Mouse (Mus musculus): Measurements from ENCODE around the gene Olig2. TPM values are rescaled to one million over a fixed set of nuclear protein-coding genes. Genes with fewer than 3 reads are reported as not detected.
A peak's percentile ranks its signal among the peaks of the same experiment; 100 is the strongest.

The Olig2 gene
- total and polyA plus RNA-seq, 2 experiments from 2014 or later, result 16.0 to 58.7 TPM

DNA sequence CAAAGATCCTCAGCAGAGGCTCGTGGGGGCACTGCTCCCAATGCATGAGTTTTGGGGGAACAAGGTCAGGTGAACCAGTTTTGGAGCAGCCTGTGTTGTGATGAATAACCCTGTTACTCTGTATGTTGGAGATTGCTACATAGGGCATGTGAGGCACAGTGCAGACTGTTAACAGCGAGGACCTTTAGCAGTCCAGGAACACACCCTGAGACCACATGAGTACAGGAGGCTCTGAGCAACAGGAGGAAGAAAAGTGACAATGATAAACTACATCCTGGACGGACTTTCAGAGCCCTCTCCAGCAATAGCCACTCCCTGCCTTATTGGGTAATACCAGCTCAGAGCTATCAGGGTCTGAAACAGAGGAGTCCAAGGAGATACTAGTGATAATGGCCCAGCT lies 33.7 kb downstream of the Olig2 start:
- no peak for TF ChIP-seq CTCF (IDR thresholded peaks at IDR 0.05; ENCODE audit: low read depth)
- ATAC-seq (no peak), DNase-seq (ENCODE audit: low spot score) (no peak)
- Histone ChIP-seq H3K4me1 (ENCODE audit: insufficient read depth, low read length) (no peaks in the 10 kb centered on the region), H3K9me3 (ENCODE audit: low read length) (no peaks in the 10 kb centered on the region), H3K9ac (replicated peaks; ENCODE audit: low read length) (no peak overlapping the region), H3K36me3 (ENCODE audit: insufficient read depth, low read length) (no peaks in the 10 kb centered on the region), H3K27ac (no peak overlapping the region), H3K27me3 (ENCODE audit: insufficient read depth, low read length) (peaks cover 44% of the 10 kb centered on the region), H3K4me2 (ENCODE audit: low read depth, low read length) (no peak overlapping the region), H3K4me3 (ENCODE audit: low read length) (no peak overlapping the region)
- WGBS, result 70% methylated on average over 3 of the region's 3 CpGs

DNA sequence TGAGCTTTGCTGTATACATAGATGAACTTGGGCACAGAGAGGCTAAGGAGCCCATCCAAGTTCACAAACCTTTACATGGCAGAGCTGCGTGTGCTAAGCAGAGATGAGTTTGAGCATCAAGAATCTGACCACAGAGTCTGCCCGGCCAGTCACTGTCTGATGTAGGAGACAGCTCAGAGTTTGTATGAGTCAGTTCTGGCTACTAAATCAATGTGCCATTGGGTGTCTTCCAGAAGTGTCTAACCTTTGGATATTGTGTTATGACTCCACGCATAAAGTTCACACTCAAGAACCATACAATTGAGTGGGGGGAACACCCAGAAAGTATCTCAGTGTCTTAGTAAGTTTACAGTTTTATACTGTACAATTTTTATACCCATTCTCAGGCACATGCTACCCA lies 35.6 kb downstream of the Olig2 start:
- no peaks in the 10 kb centered on the region for H3K9me3 ChIP-seq (ENCODE audit: low read length)
- TF ChIP-seq CTCF (IDR thresholded peaks at IDR 0.05; ENCODE audit: low read depth), result no peak
- H3K4me1 ChIP-seq (ENCODE audit: insufficient read depth, low read length), result no peaks in the 10 kb centered on the region; the same call in 1 of the 2 replicates
- no peaks in the 10 kb centered on the region for H3K36me3 ChIP-seq (ENCODE audit: insufficient read depth, low read length)
- no peak overlapping the region for H3K9ac ChIP-seq (replicated peaks; ENCODE audit: low read length)
- ATAC-seq (no peak), DNase-seq (ENCODE audit: low spot score) (no peak)
- H3K4me2 ChIP-seq (ENCODE audit: low read depth, low read length), result no peak overlapping the region
- 93% methylated on average over 3 of the region's 3 CpGs for WGBS
- H3K27ac ChIP-seq, result no peak overlapping the region
- no peak overlapping the region for H3K4me3 ChIP-seq (ENCODE audit: low read length)
- H3K27me3 ChIP-seq (ENCODE audit: insufficient read depth, low read length), result peaks cover 46% of the 10 kb centered on the region

DNA sequence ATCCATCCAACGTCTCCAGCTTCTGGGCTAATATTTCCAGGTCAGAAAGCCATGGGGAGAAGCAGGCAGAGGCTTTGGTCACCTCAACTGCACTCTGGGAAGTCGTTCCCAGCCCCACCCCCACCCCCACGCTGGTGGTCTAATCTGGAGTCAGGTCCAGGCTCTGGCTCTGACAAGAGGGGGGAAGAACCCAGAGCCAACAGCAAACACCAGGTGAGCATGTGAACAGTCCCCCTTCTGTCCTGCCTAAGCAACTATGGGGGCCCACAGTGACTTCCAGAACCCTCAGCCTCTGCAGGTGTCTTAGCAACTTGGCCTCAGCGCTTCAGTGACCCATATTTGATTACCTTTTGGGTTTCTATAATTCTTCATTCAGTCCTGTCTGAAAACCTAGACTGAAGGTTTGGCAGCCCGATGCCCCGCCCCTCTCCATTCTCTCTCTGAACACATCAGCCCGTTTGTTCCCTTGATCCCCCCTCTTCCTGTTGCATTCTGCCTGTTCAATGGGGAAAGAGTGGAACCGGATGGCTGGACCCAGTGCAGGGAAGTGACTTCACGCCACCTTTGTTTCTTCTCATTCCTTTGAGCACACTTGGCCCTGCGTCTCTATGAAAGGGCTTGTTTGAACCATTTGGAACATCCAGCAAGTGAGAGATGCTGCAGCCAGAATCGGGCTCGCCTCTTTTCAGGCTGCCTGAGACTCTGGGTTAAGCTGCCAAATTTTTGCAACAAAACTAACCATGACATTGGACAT lies 37.4 kb downstream of the Olig2 start:
- H3K4me1 ChIP-seq (ENCODE audit: insufficient read depth, low read length), result no peaks in the 10 kb centered on the region; the same call in 1 of the 2 replicates
- H3K9ac ChIP-seq (replicated peaks; ENCODE audit: low read length), result no peak overlapping the region
- DNase-seq (ENCODE audit: low spot score) (peak; percentile 81), ATAC-seq (peak; percentile 89)
- WGBS, result 25% methylated on average over 12 of the region's 12 CpGs
- H3K4me2 ChIP-seq (ENCODE audit: low read depth, low read length), result no peak overlapping the region
- H3K27me3 ChIP-seq (ENCODE audit: insufficient read depth, low read length), result peaks cover 41% of the 10 kb centered on the region
- TF ChIP-seq CTCF (IDR thresholded peaks at IDR 0.05; ENCODE audit: low read depth), result no peak
- no peaks in the 10 kb centered on the region for H3K36me3 ChIP-seq (ENCODE audit: insufficient read depth, low read length)
- H3K27ac ChIP-seq, result peak overlapping the region; percentile 60; the same call in 1 of the 2 replicates
- H3K9me3 ChIP-seq (ENCODE audit: low read length), result no peaks in the 10 kb centered on the region
- H3K4me3 ChIP-seq (ENCODE audit: low read length), result no peak overlapping the region

DNA sequence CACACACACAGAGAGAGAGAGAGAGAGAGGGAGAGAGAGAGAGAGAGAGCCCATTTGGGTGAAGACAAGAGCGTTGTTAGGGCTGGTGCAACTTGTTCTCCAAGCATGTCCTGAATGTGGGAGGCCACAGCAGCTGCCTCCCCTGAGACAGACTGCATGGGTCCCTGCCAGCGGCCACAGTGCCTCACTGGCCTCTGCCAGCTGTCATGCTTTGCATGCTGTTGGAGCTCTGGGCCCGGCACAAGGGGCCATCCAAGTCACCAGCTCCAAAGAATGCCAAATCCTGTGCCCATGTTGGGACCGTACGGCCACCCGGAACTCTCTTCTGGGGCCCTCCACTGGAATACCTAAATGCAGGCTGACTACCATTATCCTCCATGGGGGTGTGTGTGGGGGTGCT lies 40.7 kb downstream of the Olig2 start:
- WGBS, result 39% methylated on average over 6 of the region's 6 CpGs

GRCm38 (mm10) chr16:91268724-91269452 lies 43.6 kb downstream of the Olig2 start:
- ATAC-seq (no peak), DNase-seq (ENCODE audit: low spot score) (no peak)
- Histone ChIP-seq H3K9me3 (ENCODE audit: low read length) (no peaks in the 10 kb centered on the region), H3K4me2 (ENCODE audit: low read depth, low read length) (peak overlapping the region; percentile 62), H3K36me3 (ENCODE audit: insufficient read depth, low read length) (no peaks in the 10 kb centered on the region), H3K27me3 (ENCODE audit: insufficient read depth, low read length) (peaks cover 81% of the 10 kb centered on the region), H3K9ac (replicated peaks; ENCODE audit: low read length) (peak overlapping the region; percentile 58; the same call in 1 of the 2 replicates), H3K4me3 (ENCODE audit: low read length) (peak overlapping the region; percentile 46), H3K27ac (no peak overlapping the region), H3K4me1 (ENCODE audit: insufficient read depth, low read length) (no peaks in the 10 kb centered on the region; the same call in 1 of the 2 replicates)
- no peak for TF ChIP-seq CTCF (IDR thresholded peaks at IDR 0.05; ENCODE audit: low read depth)
- WGBS, result 7% methylated on average over 13 of the region's 13 CpGs

More for the DNA sequence above, 40.7 kb downstream of the Olig2 start:
- Histone ChIP-seq H3K9me3 (ENCODE audit: low read length) (no peaks in the 10 kb centered on the region), H3K27ac (peak overlapping the region; percentile 45; the same call in 1 of the 2 replicates), H3K36me3 (ENCODE audit: insufficient read depth, low read length) (no peaks in the 10 kb centered on the region), H3K9ac (replicated peaks; ENCODE audit: low read length) (no peak overlapping the region), H3K4me3 (ENCODE audit: low read length) (no peak overlapping the region), H3K27me3 (ENCODE audit: insufficient read depth, low read length) (peaks cover 61% of the 10 kb centered on the region), H3K4me1 (ENCODE audit: insufficient read depth, low read length) (no peaks in the 10 kb centered on the region; the same call in 1 of the 2 replicates), H3K4me2 (ENCODE audit: low read depth, low read length) (0 out of 2 replicates have a peak overlapping the region, but pooled peaks have one; percentile 7)
- DNase-seq (ENCODE audit: low spot score) (peak; percentile 87), ATAC-seq (peak; percentile 87)
- TF ChIP-seq CTCF (IDR thresholded peaks at IDR 0.05; ENCODE audit: low read depth), result no peak

DNA sequence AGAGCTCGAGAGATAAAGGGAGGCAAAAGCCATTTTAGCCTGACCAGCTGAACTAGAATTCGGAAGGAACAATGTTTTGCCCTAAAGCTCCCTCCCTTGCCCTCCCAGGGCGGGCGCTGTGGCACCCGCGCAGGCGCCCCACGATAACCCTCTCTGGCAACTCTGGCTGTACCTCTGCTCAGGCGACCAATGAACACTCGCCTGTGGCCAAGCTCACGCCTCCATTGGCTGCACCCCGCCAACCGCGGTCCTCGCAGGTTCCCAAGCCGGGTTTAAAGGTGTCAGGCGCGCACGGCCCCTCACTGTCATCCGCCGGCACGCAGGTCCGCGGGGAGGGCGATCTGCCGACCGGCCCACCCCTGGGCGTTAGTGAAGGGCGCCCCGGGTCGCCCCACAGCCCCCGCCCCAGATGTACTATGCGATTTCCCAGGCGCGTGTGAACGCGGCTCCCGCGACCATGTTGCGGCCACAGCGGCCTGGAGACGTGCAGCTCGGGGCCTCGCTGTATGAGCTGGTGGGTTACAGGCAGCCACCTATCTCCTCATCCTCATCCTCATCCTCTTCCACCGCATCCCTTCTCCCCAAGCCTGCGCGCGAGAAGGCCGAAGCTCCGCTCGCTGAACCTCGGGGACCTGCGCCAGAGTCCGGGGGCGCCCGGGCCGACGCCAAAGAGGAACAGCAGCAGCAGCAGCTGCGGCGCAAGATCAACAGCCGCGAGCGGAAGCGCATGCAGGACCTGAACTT lies 44.4 kb downstream of the Olig2 start, which contains the start of gene Olig1:
Gene Olig1 (plus strand): TSS at position 305 of the 744 bp plus-strand sequence.
- Histone ChIP-seq H3K9ac (replicated peaks; ENCODE audit: low read length) (peak within 1 kb of the TSS; percentile 58), H3K36me3 (ENCODE audit: insufficient read depth, low read length) (no peaks in the 10 kb centered on the region), H3K4me1 (ENCODE audit: insufficient read depth, low read length) (no peaks in the 10 kb centered on the region; the same call in 1 of the 2 replicates), H3K4me2 (ENCODE audit: low read depth, low read length) (peak within 1 kb of the TSS; percentile 62), H3K4me3 (ENCODE audit: low read length) (peak within 1 kb of the TSS; percentile 46), H3K27me3 (ENCODE audit: insufficient read depth, low read length) (peaks cover 85% of the 10 kb centered on the region), H3K9me3 (ENCODE audit: low read length) (no peaks in the 10 kb centered on the region), H3K27ac (peak within 1 kb of the TSS; percentile 85)
- ATAC-seq (peak; percentile 80), DNase-seq (ENCODE audit: low spot score) (peak; percentile 82)
- under 1% methylated on average over 62 of the region's 64 CpGs for WGBS
- no peak for TF ChIP-seq CTCF (IDR thresholded peaks at IDR 0.05; ENCODE audit: low read depth)
